Mouse (Mus musculus): Measurements from ENCODE around the gene Xpa. TPM values are rescaled to one million over a fixed set of nuclear protein-coding genes. Genes with fewer than 3 reads are reported as not detected.

Xpa gene
- polyA plus RNA-seq (2012; rRNA removed), result 23.7 and 26.2 TPM in 2 replicates

GRCm38 (mm10) chr4:46195781-46196487 lies at the start of gene Xpa:
TSS of gene Xpa (minus strand) at chr4:46196311.
- DNase-seq (ENCODE audit: extremely low spot score in 1 of 2, low spot score in 1 of 2), result peak; percentile 93 to 98

DNA sequence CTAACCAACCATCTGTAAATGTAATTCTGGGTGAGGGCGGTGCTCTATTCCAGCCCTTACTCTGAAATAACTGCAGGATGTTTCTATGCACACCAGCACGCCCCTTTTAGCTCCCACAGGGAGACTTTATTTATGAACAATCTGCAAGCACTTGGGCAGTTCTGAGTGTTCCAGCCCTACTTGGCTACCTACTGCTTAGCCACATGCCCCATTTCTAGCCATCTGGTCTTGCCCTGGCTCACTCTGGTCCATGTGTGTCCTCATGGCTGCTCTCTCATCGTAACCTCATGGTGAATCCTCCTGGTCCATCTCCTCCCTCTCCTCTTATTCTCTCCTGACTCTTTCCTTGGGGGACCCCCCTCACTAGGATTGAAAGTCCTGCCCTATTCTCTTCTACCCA lies 39.8 kb upstream of the Xpa start:
- no peak for DNase-seq (ENCODE audit: extremely low spot score in 1 of 2, low spot score in 1 of 2)

GRCm38 (mm10) chr4:46234739-46235138 lies 38.6 kb upstream of the Xpa start:
- no peak for DNase-seq (ENCODE audit: extremely low spot score in 1 of 2, low spot score in 1 of 2)

DNA sequence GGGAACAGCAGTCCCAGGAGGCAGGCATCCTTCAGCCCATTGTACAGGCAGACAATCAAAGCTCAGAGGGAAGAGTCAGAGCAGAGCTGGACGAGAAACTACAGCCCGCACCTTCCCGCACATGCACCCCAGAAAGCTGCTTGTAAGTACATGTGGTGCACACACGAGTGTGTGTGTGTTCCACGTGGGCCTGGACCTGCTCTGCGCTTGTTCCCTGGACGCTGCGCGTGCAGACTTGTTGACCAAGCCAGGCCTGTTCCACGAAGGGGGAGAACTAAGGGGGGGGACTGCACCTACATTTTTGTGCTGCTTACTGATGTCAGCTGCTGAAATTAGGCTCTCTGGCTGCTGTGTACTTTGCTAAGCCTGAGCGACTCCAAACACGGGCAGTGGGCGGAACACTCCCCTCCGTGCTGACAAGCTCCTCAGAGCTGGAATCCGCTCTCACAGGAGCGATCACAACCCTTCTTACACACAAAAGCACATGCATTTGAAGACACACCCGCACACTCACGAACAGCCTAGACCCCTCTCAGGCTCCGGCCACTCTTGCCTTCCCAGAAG lies 30.9 kb upstream of the Xpa start:
- DNase-seq (ENCODE audit: extremely low spot score in 1 of 2, low spot score in 1 of 2), result peak in 1 of 2 experiments; percentile 6

GRCm38 (mm10) chr4:46221090-46221489 lies 25.0 kb upstream of the Xpa start:
- DNase-seq (ENCODE audit: extremely low spot score in 1 of 2, low spot score in 1 of 2), result no peak

- DNase-seq (ENCODE audit: extremely low spot score in 1 of 2, low spot score in 1 of 2), result no peak
Measured at GRCm38 (mm10) chr4:46202562-46203126, 6.5 kb upstream of the Xpa start.

DNA sequence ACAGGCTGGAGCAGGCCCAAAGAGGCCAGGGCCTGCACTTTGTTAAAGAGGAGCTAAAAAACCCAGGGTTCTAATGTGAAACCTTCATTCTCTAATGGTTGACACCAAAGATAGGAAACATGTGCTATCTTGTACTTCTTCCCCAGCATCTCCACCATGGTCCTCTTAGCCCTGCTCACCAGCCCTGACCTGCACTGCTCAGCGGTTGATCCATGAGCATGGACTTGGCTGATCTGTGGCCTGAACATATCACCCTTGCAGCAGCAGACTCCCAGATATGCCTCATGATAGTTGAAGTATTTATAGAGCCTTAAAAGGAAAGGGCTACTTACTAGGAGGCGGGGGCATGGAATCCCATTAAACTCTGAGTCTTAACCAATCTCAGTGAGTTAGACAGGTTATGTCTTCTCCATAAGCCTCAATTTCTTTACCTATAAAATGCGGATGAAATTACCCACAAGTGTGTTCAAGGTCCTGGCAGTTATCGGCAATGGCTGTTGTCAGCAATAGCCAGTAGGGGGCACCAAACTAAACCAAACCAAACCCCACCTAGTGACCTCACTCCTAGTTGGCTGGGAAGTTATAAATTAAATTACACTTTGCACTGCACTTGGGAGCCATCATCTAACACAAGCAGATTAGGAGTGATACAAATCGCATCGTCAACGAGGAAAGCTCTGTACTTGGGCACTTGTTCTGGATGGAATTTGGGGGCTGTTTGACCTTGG lies 5.9 kb upstream of the Xpa start:
- DNase-seq (ENCODE audit: extremely low spot score in 1 of 2, low spot score in 1 of 2), result peak; percentile 38 to 86

DNA sequence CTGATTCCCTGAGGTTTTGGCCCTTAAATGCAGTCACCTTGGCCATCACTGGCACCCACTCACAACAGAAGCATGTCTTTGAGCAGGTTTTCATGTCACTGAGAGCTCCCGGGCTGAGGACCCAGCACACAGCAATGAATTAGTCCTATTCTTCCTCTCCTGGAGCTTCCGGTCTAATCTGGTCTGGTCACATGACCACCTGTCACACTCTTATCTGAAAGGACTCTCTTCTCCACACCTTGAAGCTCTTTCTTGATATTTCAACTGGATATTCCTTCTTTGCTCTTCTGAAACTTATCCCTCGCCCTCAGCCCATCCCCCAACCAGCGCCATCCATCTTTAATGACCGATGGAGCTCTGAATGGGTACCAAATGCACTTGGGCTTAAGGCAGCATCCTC lies 2.0 kb upstream of the Xpa start:
- no peak for DNase-seq (ENCODE audit: extremely low spot score in 1 of 2, low spot score in 1 of 2)

GRCm38 (mm10) chr4:46196513-46196912 lies 402 bp upstream of the Xpa start:
- peak in 1 of 2 experiments; percentile 31 for DNase-seq (ENCODE audit: extremely low spot score in 1 of 2, low spot score in 1 of 2)

DNA sequence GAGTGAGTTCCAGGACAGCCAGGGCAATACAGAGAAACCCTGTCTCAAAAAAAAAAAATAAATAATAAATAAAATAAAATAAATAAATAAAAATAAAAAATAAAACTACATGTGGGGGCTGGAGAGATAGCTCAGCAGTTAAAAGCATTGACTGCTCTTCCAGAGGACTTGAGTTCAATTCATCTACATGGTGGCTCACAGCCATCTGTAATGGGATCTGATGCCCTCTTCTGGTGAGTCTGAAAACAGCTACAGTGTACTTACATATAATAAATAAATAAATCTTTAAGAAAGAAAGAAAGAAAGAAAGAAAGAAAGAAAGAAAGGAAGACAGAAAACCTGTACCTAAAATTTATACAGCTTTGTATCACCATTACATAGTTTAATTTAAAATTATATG lies 4.1 kb downstream of the Xpa start:
- DNase-seq (ENCODE audit: extremely low spot score in 1 of 2, low spot score in 1 of 2), result peak in 1 of 2 experiments; percentile 44

DNA sequence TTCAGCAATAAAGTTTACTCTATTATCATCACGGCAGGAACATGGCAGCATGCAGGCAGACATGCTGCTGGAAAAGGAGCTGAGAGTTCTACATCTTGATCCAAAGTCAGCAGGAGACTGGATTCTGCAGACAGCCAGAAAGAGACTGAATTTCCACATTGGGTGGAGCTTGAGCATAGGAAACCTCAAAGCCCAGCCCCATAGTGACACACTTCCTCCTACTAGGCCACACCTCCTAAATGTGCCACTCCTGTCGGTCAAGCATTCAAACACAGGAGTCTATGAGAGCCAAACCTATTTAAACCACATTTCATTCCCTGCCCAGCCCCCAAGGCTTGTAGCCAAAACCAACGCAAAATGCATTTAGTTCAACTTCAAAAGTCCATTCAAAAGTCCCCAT lies 9.6 kb downstream of the Xpa start:
- no peak for DNase-seq (ENCODE audit: extremely low spot score in 1 of 2, low spot score in 1 of 2)

- no peak for DNase-seq (ENCODE audit: extremely low spot score in 1 of 2, low spot score in 1 of 2)
Measured at GRCm38 (mm10) chr4:46185890-46186289, 10.2 kb downstream of the Xpa start.

GRCm38 (mm10) chr4:46185423-46185822 lies 10.7 kb downstream of the Xpa start:
- DNase-seq (ENCODE audit: extremely low spot score in 1 of 2, low spot score in 1 of 2), result no peak

DNA sequence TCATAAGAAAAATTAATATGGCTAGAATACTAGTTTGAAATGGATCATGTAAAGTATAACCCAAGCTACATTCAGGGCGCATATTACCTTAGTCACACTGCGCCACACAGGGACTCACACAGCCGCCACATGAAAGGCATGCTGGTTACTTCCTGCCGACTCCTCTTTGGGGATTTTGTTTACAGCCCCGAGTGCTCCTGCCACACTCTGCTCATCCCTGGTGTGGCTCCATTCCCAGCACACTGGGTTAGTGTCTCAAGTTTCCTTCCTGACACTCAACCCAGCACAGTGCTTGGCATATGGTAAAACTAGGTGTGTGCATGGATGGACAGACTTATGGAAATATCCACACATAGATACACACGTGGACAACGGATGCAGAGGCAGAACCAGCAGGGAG lies 13.9 kb downstream of the Xpa start:
- no peak for DNase-seq (ENCODE audit: extremely low spot score in 1 of 2, low spot score in 1 of 2)

DNA sequence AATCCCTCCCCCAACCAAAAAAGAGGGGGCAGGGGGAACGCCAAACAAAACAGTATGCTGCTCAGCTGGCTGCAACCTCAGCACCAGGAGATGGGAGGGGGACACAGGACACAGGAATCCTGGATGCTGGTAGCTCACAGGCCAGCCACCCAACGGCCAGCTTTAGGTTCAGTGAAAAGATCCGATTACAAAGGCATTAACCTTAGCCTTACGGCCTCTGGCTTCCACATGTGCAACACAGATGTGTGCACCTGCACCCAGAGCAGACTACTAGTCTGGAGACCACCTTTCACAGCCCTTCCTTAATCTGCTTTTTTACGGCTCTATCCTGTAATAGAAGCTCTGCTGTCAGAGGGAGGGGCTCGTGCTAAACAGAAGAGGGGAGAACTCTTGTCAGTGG lies 14.9 kb downstream of the Xpa start:
- DNase-seq (ENCODE audit: extremely low spot score in 1 of 2, low spot score in 1 of 2), result no peak

DNA sequence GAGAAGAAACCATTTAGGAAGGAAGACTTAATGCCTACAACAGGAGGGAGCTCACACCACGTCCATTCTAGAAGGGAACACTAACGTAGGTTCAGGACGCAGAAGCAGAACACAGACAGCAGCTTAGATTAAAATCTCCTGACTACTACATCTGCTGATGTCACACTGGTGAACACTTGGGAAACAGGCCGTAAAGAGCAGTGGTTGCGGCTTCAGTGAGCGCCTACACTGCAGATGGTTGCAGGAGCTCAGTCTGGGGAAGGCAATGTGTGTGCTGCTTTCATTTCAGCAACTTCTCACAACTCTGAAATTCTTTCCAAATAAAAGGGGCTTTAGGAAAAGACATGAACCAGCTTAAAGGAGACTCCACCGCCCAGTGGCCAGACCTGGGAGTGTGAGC lies 18.6 kb downstream of the Xpa start:
- DNase-seq (ENCODE audit: extremely low spot score in 1 of 2, low spot score in 1 of 2), result no peak

DNA sequence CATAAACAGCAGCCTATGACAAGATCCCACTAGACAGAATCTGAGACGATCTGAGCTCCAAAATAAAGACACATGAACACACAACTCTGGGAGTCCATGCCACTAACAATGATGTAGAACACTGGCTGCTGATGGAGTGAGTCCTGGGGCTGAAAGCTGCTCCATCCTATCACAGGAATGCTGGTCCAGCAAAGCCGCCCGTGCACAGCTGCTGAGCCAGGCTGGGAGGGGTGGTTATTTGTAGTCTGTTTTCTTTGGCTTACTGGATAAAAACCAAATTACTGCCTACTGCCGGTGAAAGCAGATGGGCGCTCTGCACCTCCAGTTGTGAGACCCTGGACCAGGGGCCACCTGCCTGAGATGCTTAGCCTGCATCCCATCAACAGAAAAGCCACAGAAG lies 19.1 kb downstream of the Xpa start:
- DNase-seq (ENCODE audit: extremely low spot score in 1 of 2, low spot score in 1 of 2), result peak in 1 of 2 experiments; percentile 14

DNA sequence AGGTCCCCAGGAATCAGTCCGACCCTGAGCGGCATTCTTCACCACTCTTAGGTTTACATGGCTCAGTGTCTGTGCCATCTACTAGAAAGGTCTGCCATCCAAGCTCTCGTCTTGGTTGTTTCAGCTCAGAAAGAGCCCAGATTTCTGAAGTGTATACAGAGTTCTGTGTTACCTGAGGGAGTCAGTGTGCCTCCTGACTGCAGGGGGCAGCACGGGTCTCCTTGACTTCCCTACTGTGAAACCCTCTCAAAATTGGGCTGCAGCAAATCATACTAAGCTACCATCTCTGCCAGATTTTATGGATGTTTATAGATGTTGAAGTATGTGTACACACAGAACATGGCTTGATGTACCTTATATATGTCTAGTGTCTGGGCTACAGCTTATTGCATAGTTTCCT lies 19.8 kb downstream of the Xpa start:
- DNase-seq (ENCODE audit: extremely low spot score in 1 of 2, low spot score in 1 of 2), result no peak

- DNase-seq (ENCODE audit: extremely low spot score in 1 of 2, low spot score in 1 of 2), result no peak
Measured at GRCm38 (mm10) chr4:46171761-46172160, 24.4 kb downstream of the Xpa start.

DNA sequence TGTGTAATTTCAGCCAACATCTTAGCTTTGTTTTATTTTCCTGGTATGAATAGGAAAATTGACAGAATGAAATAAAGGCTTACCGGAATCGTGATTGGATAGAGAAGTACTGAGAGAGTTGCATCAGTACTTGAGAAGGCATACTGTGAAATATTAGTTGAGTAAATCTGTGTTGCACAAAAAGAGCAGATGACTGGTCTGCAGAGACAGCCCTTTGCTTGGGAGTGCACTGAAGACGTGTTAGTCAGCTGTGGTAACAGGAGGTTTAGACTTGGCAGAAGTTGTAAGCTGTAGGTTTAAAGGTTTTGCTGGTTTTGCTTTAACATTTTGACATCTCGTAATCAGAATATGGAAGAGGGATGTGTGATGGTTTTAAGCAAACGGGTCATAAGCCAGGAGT lies 30.3 kb downstream of the Xpa start:
- DNase-seq (ENCODE audit: extremely low spot score in 1 of 2, low spot score in 1 of 2), result no peak

GRCm38 (mm10) chr4:46164027-46164426 lies 32.1 kb downstream of the Xpa start:
- DNase-seq (ENCODE audit: extremely low spot score in 1 of 2, low spot score in 1 of 2), result no peak

All from frontal cortex, adult 2 months (tissue).